Mouse (Mus musculus) urinary bladder, postnatal 10 days (tissue): ENCODE measurements around the gene Folh1.
"Not testable (repeated sequence)": the region's sequence is repeated elsewhere in the genome, so short reads cannot be mapped to it uniquely, and the experiment has no call there.

Experiments
- DNase-seq: peaks from one replicate; pipeline ENCODE4 v3.0.0; 2022; ENCODE audit warnings: low spot score

The Folh1 gene

GRCm38 (mm10) chr7:86775617-86776325, at the start of gene Folh1:
Folh1 (minus strand) TSS chr7:86775943.
- DNase-seq = no peak

GRCm38 (mm10) chr7:86816466-86816865, 40.7 kb upstream of the Folh1 start:
- DNase-seq = no peak

GRCm38 (mm10) chr7:86815716-86816115, 40.0 kb upstream of the Folh1 start:
- not testable (repeated sequence) for DNase-seq

GRCm38 (mm10) chr7:86815241-86815640, 39.5 kb upstream of the Folh1 start:
- DNase-seq = not testable (repeated sequence)

GRCm38 (mm10) chr7:86794727-86795126, 19.0 kb upstream of the Folh1 start, which contains the start of gene Vmn2r77:
Vmn2r77 (plus strand) TSS chr7:86795027.
- DNase-seq = no peak

GRCm38 (mm10) chr7:86771621-86772020, 4.1 kb downstream of the Folh1 start:
- DNase-seq = no peak

GRCm38 (mm10) chr7:86764628-86765027, 11.1 kb downstream of the Folh1 start:
- DNase-seq = no peak

GRCm38 (mm10) chr7:86760751-86761150, 15.0 kb downstream of the Folh1 start:
- no peak for DNase-seq

GRCm38 (mm10) chr7:86725013-86725412, 50.7 kb downstream of the Folh1 start:
- no peak for DNase-seq

GRCm38 (mm10) chr7:86688030-86688429, 87.7 kb downstream of the Folh1 start, which contains the start of gene Olfr292:
Olfr292 (plus strand) TSS chr7:86688330.
- no peak for DNase-seq
